Mouse (Mus musculus) lung, postnatal 10 days (tissue): ENCODE measurements at regions not wholly inside any gene's neighbourhood (a gene's known extent, or its start where the extent isn't known, plus 50 kb on each side); places are given as distances from the start of the nearest gene placed in this dataset.
A peak's percentile ranks its signal among the peaks of the same experiment; 100 is the strongest.

ENCODE experiments used
- DNase-seq: peaks from one replicate; pipeline ENCODE4 v3.0.0; 2021

DNA sequence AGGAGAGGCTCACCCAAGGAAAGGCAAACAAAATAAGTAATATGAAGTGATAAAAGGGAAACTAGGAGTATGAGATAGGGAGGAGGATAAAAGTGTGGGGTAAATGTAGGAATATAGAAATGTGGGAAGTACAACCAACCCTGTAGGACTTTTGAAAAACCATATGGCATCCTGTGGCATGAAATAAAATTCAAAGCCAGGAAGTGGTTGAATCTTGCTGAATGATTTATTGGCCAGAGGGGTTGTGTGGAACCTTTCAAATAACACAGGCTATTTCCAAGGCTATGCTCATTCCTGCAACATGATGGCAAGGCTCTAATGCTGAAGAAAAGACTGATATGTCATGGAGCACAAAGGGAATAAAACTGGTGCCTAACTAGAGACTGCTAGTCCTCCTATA lies 347.9 kb downstream of the Gm11232 start:
- DNase-seq, result no peak

DNA sequence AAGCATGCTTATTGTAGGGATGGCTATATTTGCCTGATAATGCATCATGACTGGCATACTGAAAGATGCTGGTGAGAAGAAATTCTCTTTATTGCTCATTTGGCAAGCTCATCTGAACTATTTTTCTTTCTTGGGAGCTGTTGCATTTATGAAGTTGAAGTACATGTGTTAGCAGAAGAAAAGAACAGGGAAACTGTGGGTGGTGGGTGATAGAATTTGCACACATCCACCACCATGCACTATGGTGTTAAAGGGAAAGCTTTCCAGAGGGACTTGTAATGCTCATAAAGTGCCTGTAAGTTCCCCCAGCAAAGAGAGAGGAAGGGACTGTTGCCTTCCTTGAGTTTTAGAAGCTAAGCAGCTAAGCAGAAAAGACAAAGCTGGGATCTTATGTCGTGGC lies 367.3 kb downstream of the Gm11232 start:
- no peak for DNase-seq

DNA sequence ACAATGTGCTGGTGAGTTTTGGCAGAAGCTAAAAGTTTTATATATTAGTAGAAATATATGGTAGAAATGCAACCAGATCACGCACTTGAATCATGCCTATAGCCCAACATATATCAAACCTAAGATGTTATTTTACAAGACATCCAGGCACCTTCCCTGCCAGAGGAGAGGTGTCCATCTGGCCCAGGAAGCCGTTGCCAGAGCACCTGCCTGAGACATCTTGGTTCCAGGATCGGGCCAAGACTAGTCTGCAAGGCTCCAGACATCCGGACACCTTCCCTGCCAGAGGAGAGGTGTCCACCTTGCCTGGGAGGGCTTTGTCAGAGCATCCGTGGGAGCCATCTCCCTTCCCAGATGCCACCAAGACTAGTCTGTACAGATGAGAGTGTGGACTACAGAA lies 388.5 kb downstream of the Gm11232 start:
- DNase-seq, result no peak

DNA sequence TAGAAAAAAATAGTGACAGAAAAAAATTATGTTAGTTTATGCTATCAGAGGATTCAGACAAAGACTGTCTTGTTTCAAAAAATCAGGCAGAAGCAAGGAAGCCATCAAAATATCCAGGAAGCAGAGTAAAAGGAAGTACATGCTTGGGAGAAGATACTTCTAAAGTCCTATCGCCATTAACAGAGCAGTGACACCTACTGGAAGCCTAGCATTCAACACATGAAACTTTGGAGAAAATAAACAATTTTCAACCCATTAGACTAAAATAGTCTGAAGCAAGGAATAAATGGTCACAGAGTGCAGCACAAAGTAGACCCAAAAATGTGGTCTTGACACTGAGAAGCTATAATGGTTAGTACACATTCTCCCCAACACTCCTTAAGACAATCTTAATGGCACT lies 394.0 kb downstream of the Gm11232 start:
- no peak for DNase-seq

DNA sequence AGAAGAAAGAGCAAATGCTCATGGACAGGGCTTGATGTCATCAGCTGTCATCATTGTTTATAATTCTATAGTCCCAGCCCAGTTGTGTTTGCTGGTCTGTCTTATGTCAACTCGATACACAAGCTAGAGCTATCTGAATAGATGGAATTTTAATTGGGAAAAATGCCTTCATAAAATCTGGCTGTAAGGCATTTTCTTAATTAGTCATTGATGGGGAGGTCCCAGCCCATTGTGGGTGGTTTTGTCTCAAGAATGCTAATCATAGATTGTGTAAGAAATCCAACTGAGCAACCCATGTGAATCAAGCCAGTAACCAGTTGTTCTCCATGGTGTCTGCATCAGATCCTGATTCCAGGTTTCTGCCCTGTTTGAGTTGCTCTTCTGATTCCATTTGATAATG lies 400.1 kb downstream of the Gm11232 start:
- no peak for DNase-seq

DNA sequence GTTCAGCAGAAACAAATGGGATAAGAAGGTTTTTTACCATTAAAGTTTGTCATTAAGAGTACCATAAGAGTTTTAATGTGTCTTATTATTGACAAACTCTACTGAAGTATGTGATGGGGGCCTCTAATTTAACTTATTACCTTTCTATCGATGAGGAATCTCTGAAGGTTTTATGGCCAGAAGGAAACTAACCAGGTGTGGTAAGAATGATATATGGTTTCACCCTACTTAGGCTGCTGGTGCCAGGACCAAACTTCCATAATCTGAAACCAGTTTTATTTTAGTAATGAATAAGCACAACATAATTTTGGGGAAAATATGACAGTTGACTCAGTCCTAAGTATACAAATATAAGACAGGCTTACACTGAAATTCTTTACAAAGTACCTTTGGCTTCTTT lies 401.1 kb downstream of the Gm11232 start:
- DNase-seq, result no peak

DNA sequence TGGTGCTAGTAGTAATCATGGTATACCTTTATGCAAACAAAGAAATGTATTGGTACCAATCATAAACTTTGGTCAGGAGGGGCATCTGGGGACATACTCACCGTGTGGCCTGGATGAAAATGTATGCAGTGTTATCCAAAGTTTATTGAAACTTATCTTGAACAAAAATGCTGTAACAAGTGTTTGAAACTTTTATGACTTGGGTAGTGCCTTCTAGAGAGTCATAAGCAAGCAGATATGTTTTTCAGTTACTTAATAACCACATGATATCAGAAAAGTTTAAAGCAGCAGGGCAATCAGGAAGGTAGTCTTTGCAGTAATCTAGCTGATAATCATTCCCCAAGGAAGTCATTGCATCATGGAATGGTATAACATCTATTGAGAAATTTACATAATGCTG lies 401.5 kb downstream of the Gm11232 start:
- DNase-seq, result no peak

DNA sequence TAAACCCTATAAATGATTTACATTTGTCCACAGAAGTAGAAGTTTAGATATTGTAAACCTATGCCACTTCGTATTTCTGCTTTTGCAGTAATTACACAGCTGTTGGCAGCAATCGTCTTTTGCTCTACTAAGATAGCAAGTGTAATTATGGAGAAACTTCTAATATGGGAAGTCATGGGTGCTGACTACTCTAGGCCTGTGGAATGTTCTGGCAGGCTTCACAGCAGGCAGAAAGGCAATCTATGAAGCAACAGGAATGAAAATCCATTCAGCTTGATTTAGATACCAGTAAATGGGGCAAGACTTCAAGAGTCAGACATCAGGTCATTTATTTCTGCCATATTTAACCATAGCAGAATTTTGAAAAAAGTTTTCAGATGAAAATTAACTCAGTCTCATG lies 405.9 kb downstream of the Gm11232 start:
- DNase-seq, result peak; percentile 2

DNA sequence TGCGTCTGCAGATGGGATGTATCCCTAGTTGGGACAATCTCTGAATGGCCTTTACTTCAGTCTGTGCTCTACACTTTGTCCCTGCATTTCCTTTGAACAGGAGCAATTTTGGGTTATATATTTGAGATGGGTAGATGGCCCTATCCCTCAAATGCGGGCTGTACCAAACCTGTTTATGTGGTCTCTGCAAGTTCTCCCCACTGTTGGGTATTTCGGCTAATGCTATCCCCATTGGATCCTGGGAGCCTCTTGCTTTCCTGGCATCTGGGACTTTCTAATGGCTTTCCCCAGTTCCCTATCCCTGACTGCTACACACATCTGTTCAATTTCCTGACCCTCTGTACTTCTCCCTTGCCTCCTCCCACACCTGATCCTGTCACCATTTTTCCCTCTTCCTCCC lies 414.7 kb downstream of the Gm11232 start:
- DNase-seq, result no peak

DNA sequence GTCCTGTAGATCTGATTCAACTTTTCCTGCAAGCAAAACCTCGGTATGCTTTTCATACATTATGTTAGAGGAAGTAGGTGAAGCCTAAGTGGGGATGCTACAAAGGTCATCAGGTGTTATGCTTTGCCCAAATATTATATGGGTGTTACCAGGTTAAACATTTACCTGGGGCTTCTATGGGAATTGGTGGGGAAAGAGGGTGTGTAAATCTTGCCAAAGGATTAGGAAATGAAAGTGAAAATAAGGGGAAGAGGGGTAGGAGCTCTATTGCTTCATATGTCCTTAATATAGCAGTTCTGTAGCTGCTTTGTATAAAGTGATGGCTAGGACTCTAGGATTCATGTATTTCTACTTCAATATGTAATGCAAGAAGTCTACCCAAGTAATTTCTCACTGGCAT lies 419.2 kb downstream of the Gm11232 start:
- no peak for DNase-seq

DNA sequence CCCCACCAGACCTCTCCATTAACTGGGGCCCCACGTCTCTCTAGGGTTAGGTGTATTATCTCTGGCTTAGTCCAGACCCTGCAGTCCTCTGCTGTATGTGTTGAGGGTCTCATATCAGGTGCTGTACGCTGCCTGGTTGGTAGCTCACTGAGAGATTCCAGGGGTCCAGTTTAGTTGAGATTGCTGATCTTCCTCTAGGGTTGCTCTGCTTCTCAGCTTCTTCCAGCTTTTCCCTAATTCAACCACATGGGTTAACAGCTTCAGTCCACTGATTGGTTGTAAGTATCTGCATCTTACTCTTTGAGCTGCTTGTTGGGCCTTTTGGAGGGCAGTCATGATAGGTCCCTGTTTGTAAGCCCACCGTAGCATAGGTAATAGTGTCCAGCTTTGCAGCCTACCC lies 425.1 kb downstream of the Gm11232 start:
- no peak for DNase-seq

DNA sequence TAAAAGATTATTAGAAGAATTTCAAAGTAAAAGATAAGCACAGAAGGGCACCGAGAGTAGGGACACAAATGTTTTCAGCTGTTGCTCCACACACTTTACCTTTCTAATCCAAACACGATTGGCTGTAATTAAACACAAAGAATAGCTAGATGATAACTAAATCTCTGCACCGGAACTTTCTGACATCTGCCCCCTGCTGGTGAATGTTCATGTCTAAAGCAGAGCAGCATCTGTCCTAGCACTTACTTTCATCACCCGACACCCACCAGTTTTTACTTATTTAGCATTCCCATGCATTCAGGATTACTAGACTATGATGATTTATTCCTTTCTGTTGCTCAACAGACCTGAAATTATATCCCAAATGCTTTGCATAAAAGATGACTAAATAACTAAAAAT lies 425.7 kb downstream of the Gm11232 start:
- peak; percentile 34 for DNase-seq

DNA sequence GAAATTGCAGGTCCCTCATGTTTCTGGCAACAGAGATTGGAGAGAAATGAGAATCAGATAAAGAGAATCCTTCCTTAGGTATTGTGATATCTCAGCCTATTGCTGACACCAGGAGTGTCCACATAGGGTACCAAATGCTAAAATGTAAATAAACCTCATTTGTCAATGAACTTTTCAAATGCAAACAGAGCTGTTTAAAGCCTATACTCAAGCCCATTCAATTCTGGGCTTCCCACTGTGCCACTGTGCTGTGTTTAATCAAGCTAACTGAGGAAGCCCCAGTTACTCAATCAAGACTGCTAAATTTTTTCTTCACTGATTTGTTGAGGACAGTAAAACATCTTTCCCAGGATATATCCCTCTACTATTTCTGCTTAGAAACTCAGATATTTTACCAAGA lies 441.2 kb downstream of the Gm11232 start:
- DNase-seq, result no peak

DNA sequence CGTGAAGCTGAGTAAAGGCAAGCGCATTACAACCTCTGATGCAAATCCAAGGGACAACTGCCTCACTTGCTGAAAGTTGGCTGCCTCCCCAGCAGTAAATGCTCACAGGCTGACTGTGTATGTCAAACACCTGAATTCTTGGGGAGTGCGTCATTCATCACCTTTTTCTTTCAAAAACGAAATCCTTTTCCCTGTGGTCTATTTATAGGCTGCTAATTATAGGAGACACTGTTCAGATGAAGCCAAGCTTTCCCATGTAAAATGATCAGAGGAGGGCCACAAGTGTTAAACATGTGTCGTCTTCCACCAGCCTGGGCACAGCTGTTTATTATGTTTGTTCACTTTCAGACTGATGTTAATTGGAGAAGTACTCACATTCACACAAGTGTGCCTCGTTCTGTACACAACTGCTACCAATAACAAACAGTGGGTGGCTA lies 450.6 kb downstream of the Gm11232 start:
- DNase-seq, result peak; percentile 7

DNA sequence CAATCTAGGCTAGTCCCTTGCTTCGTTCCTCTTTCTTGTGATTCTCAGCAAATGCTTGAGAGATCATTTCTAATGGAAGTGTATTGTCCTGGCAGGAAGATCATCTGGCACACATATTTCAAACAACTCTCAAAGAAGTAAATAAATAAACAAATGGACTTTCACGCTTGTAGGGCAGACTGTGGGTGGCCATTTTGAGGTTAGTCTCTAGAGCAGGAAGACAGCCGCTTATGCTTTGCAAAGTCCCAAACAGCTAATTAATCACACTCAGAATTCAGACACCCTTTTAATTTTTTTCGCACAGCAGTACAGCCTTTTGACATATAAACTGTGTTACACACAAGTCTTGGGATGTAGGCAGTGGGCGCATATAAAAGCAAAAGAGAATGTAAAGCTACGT lies 451.1 kb downstream of the Gm11232 start:
- DNase-seq, result peak; percentile 59

DNA sequence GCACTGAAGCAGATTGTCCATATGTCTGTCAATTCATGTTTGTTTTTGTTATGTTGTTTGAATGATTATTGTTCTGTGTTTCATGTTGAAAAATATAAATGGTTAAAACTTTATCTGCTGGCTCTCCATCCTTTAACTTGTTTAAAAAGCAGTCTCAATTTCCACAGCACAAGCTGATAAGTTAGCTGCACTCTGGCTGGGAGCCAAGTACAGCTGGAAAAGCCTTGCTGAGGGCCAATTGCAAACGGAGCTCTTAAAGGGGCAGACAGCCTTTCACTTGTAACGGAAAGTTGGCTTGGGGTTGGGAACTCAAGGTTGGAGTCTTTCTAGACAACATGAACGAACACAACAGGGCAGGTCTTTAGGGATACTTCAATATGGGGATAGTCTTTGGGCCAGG lies 462.0 kb downstream of the Gm11232 start:
- DNase-seq, result peak; percentile 12

DNA sequence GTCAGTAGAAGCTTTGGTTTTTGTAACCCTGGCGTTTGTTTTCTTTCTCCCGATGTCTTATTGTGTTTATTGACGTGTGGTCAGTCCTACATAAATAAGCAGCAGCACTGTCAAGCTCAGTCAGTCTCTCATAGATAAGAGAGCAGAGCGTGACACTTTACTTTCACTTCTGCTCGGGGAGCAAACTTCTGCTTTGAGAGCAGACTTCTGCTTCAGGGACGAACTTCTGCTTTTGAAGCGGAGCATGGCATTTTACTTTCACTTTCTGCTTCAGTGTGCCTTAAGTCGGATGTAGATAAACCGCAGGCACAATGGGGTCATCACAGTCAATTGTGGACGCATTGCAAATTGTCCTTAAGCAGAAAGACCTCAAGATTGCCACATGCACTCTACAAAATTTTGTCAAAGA lies 466.0 kb downstream of the Gm11232 start:
- peak; percentile 46 for DNase-seq

DNA sequence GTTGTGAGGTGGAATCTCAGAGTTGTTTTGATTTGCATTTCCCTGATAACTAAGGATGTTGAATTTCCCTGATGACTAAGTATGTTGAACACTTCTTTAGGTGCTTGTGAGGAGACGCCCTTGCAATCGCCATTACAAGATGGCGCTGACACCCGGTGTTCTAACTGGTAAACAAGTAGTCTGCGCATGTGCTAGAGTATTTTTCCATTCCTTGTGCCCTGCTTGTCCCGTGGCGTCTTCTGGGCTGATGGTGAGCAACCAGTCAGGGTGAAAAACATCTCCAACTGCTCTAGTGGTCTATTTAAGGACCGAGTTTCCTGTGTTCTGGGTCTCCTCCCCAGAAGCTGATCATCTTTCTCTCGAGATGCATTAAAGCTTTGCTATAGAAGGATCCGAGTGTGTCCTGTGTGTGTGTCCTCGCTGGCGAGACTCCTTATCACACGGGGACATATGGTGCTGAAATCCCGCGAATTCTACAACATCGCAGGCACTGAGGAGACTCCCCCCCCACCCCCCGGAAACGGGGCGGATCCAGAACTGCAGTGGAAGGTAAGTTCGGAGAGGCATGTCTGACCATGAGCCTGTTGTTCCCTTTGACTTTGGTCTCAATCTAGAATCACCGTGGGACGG lies 466.5 kb downstream of the Gm11232 start:
- peak; percentile 70 for DNase-seq

DNA sequence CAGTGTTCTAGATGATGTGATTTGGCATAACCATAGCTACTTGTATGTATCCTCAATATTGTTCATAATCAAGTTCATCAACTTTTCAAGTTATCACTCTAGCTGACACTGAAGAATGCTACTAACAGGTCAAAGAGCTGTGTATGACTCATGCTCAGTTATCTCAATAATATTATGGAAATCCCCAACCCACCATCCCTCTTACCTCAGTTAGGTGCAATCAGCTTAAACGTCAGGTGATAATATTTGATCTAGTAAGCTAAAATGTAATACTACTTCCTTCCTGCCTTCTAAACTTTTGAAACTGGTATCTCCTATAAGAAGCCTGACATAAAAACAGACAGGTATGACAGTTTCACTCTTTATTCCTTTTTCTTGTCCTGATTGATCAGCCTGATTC lies 474.6 kb downstream of the Gm11232 start:
- no peak for DNase-seq

DNA sequence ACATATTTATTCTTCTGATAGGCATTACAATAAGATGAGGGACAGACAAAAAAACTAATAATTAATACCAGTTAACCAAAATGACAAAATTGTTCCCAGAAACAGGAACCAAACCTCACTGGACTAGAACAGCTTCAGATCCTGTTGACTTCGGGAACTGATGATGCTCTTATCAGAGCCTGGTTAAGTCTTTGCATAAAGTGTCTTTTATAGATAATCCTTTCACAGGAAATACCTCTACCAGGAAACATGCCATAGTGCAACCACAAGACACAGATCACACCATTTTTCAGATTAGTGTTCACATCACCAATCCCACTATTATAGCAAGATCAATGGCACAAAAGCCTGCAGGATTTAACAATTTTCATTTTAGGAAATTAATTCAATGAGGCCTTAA lies 478.1 kb downstream of the Gm11232 start:
- no peak for DNase-seq

DNA sequence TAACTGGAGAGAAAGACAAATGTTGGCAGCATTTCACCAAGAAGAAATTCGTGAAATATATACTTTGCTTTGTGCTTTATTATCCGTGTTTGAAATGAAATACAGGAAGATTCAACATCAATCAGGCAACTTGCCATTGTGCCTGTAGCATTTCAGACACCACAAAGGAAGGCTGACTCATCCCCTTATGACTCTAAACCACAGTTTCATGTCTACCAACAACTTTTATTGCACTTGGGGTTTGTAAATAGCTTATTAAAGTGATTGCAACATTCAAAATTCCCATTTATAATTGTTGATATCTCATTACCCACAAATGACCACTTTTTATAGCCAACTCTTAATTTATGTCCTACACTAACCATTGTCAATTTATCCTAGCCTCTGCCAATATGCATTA lies 497.9 kb downstream of the Gm11232 start:
- DNase-seq, result no peak

DNA sequence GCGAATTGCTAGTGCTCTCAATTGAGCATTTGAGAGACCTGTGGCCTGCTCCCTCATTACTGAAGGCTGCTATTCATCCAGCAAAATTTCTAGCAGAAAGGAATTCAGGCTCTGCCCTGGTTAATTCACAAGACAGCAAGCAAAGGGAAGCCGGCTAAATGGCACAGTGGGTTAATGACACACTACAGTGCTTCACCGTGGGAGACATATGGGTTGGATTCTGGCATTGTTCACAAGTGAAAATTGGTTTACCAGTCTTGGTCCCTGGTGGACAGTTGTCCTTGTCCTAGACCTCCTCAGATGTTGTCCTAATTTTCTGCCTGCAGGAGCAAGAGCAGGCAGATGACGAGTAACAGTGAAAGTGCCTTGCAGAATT lies 527.3 kb downstream of the Gm11232 start:
- no peak for DNase-seq

DNA sequence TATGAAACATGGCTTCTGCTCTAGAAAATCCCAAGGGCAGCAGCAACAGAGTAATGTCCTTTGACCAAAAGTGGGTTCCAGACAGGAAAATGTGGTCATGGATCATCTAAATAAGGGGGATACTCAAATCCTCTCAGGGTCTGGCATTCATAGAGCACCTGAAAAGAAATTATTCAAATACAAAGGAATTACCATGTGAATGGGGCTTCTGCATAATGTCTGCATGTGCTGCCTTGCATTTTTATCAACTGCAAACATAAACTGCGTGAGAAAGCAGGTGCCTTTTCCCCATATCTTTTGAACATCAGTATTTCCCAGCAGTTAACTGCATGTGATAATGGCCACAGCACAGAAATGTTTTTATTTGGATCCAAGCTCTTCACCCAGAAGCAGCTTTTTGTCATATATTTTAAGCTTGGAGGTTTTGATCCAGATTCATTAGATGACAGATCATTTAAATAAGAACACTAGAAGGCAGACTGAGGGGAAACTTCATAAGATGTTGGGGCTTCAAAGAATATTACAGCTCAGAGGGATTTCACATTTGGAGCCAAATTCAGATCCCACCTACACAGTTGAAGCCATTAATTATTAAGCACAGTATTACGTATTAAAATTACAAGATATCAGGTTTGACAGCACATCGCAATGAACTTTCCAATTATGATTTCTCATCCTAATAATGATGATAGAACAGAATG lies 527.8 kb downstream of the Gm11232 start:
- no peak for DNase-seq

DNA sequence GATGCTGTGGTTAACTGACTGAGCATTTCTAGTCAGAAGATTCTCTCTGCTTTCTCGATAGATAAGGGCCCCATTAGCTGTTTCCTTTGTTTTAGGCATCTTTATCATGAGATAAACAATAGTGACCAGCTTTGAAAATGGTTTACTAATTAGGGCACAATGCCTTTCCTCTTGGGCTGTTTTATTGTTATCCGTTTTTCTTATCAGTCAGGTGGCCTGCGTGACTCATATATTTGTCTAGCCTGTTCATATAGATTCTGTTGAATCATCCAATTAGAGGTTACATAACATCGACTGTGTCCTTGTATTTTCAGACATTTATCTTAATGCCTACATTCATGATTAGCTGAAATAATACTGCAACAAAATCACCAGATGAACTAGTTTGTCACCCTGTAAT lies 531.1 kb downstream of the Gm11232 start:
- DNase-seq, result no peak

DNA sequence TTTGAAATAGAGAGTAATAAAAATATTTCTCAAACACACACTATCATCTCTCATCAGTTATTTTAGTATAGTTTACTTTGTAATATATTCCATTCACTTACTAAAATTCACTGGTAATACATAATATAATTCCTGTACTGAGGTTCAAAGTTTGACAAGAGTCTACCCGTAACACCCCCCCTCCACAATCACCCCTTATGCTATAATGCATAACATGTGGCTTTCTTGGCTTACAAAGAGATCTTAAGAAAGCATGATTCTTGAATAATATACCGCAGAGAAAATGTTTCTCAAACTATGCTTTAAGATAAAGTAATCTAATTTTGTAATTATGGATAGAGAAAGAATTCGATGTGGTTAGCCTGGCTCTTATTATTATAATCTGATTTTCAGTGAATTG lies 539.7 kb downstream of the Gm11232 start:
- DNase-seq, result no peak
